7 mouse cellular contexts compared by ENCODE assay signal in the genomic region with DNA sequence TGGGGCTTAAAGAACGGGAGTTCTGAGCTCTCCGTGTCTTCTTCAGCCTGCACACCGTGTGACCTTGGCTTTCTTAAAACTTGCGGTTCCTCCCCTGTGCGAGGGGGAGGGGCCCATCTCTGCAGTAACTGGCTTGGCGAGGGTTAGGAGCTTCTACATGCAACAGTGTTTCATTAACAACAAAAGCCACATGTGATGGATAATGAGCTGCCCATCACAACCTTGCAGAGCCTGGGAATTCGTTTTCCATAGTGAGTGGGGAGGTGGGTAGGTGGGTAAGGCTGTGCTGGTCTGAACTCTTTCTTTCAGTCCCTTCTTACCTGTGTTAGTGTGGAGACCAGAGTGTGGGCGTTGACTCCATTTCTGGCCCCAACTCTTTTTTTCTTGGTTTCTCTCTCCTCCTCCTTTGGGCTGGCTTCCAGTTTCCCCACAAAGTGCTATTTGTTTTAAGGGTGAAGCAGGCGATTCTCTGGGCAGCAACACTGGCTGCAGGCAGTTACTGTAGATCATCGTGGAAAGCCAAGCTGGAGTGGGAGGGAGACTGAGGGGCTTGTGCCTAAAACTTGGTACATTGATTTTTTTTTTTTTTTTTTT. TPM values are rescaled to one million over a fixed set of nuclear protein-coding genes. Genes with fewer than 3 reads are reported as not detected.
A peak's percentile ranks its signal among the peaks of the same experiment; 100 is the strongest.
DNase-seq lines count a peak whose midpoint lies in the region; ATAC-seq and TF ChIP-seq lines count a peak whose summit lies in the region.

No protein-coding gene starts in this region.

- H3K9me3 ChIP-seq in lung, embryonic 14.5 days (ENCODE audit: low read depth, low read length) = no peaks in the 10 kb centered on the region

- H3K4me3 ChIP-seq in lung, embryonic 14.5 days (ENCODE audit: low read depth, low read length) = no peak overlapping the region
- H3K4me3 ChIP-seq in kidney, adult 2 months (ENCODE audit: insufficient read depth, low read depth, low read length) = no peak overlapping the region

- H3K27ac ChIP-seq in lung, embryonic 14.5 days (ENCODE audit: low read depth) = peak overlapping the region; percentile 75; the same call in 1 of the 2 replicates
- H3K27ac ChIP-seq in kidney, adult 2 months (ENCODE audit: insufficient read depth, low read depth, low read length) = peak overlapping the region; percentile 78

- H3K36me3 ChIP-seq in lung, embryonic 14.5 days (ENCODE audit: insufficient read depth) = no peaks in the 10 kb centered on the region
- H3K36me3 ChIP-seq in kidney, adult 2 months (ENCODE audit: control insufficient read depth, insufficient read depth, low read length) = no peaks in the 10 kb centered on the region

- H3K9ac ChIP-seq in lung, embryonic 14.5 days = no peak overlapping the region

- peak; percentile 28; the same call in 1 of the 2 replicates for ATAC-seq in lung, embryonic 14.5 days (ENCODE audit: insufficient read depth)
- ATAC-seq in megakaryocyte-erythroid progenitor cell, adult 5-6 weeks (replicated peaks; ENCODE audit: low FRiP score, low TSS enrichment, poor library complexity, severe bottlenecking) = peak; percentile 22; the same call in 1 of the 2 replicates

- no peak for TF ChIP-seq CTCF in lung, embryonic 14.5 days (IDR thresholded peaks at IDR 0.05; ENCODE audit: low read depth)
- no peak for TF ChIP-seq CTCF in kidney, adult 2 months (conservative IDR thresholded peaks at IDR 0.05; ENCODE audit: insufficient read depth, insufficient read length, low read depth, low read length)

- WGBS in lung, embryonic 14.5 days = 36% methylated on average over 10 of the region's 10 CpGs
- 36% methylated on average over 10 of the region's 10 CpGs for WGBS in kidney, adult 2 months

- peak; percentile 83 for DNase-seq in lung, embryonic 14.5 days
- DNase-seq in lung, postnatal 25 days (ENCODE audit: low spot score) = no peak
- DNase-seq in adrenal gland, postnatal 36 days = peak; percentile 51 to 74
- peak; percentile 65 for DNase-seq in kidney, adult 2 months
- DNase-seq in gastrocnemius, adult 8-10 months (ENCODE audit: low spot score in 2 of 2) = no peak
- DNase-seq in cerebellum, adult 8-10 months = no peak

- no peaks in the 10 kb centered on the region for H3K27me3 ChIP-seq in lung, embryonic 14.5 days (ENCODE audit: insufficient read depth, low read length)
- no peaks in the 10 kb centered on the region for H3K27me3 ChIP-seq in kidney, adult 2 months (replicated peaks; ENCODE audit: control insufficient read depth, insufficient read depth, low read length)

- peak overlapping the region; percentile 35; the same call in 1 of the 2 replicates for H3K4me2 ChIP-seq in lung, embryonic 14.5 days

- no peak for TF ChIP-seq POLR2A in kidney, adult 2 months (IDR thresholded peaks at IDR 0.05; ENCODE audit: low read depth, low read length)

- peaks cover 35% of the 10 kb centered on the region for H3K4me1 ChIP-seq in lung, embryonic 14.5 days (ENCODE audit: insufficient read depth)
- H3K4me1 ChIP-seq in kidney, adult 2 months (ENCODE audit: control insufficient read depth, insufficient read depth, low read length) = peaks cover 44% of the 10 kb centered on the region

RNA-seq across cellular contexts. Expression of a gene that starts 15.9 kb away (rescaled TPM):
- 25.0 and 27.1 TPM in 2 replicates for polyA plus RNA-seq in lung, embryonic 14.5 days (2014; fragmentation: Nextera tagmentation; extraction: Ambion mirVana)
- total RNA-seq in adrenal gland, postnatal 36 days (2021) = 100 to 1,000 TPM in 1 of 2 experiments, 10 to 100 TPM in 1; 97.8 to 115 TPM
- polyA plus RNA-seq in kidney, adult 2 months (2012; rRNA removed) = 34.4 and 35.4 TPM in 2 replicates
- total RNA-seq in megakaryocyte-erythroid progenitor cell, adult 5-6 weeks (2014; fragmentation: Nextera tagmentation) = 26.5 and 30.9 TPM in 2 replicates
- total RNA-seq in megakaryocyte-erythroid progenitor cell, adult 5-6 weeks (2017) = 8.1 and 11.3 TPM in 2 replicates
- 1 to 10 TPM; 3.0 to 3.5 (median 3.3) TPM for total RNA-seq in gastrocnemius, adult 8-10 months (2022)

Comparison
In these comparisons a context has a peak if more than half of its experiments do, and no peak if none do; other contexts are left out.
1. DNase-seq: peak in lung, embryonic 14.5 days (single experiment), adrenal gland, postnatal 36 days (2 of 2) and kidney, adult 2 months (single experiment); none in lung, postnatal 25 days (single experiment), gastrocnemius, adult 8-10 months (0 of 2) and cerebellum, adult 8-10 months (single experiment).